Mouse (Mus musculus): ENCODE measurements around the gene Hlf.

The Hlf gene

GRCm38 (mm10) chr11:90370789-90371291, 19.9 kb downstream of the Hlf start:
- peak; percentile 35 for DNase-seq (ENCODE audit: low spot score)

- no peak for DNase-seq (ENCODE audit: low spot score)
Measured at GRCm38 (mm10) chr11:90370367-90370766, 20.3 kb downstream of the Hlf start.

- DNase-seq (ENCODE audit: low spot score) = peak; percentile 51
Measured at GRCm38 (mm10) chr11:90369605-90370004, 21.1 kb downstream of the Hlf start.

GRCm38 (mm10) chr11:90369115-90369514, 21.6 kb downstream of the Hlf start:
- no peak for DNase-seq (ENCODE audit: low spot score)

GRCm38 (mm10) chr11:90367894-90368860, 22.5 kb downstream of the Hlf start:
- DNase-seq (ENCODE audit: low spot score) = no peak

GRCm38 (mm10) chr11:90364865-90365264, 25.8 kb downstream of the Hlf start:
- no peak for DNase-seq (ENCODE audit: low spot score)

- no peak for DNase-seq (ENCODE audit: low spot score)
Measured at GRCm38 (mm10) chr11:90363821-90364497, 26.7 kb downstream of the Hlf start.

- DNase-seq (ENCODE audit: low spot score) = peak; percentile 55
Measured at GRCm38 (mm10) chr11:90363406-90363805, 27.3 kb downstream of the Hlf start.

- no peak for DNase-seq (ENCODE audit: low spot score)
Measured at GRCm38 (mm10) chr11:90360536-90360935, 30.2 kb downstream of the Hlf start.

GRCm38 (mm10) chr11:90358063-90358462, 32.6 kb downstream of the Hlf start:
- no peak for DNase-seq (ENCODE audit: low spot score)

- no peak for DNase-seq (ENCODE audit: low spot score)
Measured at GRCm38 (mm10) chr11:90357371-90357770, 33.3 kb downstream of the Hlf start.

- DNase-seq (ENCODE audit: low spot score) = no peak
Measured at GRCm38 (mm10) chr11:90356495-90357304, 34.0 kb downstream of the Hlf start.

GRCm38 (mm10) chr11:90356036-90356435, 34.7 kb downstream of the Hlf start:
- peak; percentile 40 for DNase-seq (ENCODE audit: low spot score)

- no peak for DNase-seq (ENCODE audit: low spot score)
Measured at GRCm38 (mm10) chr11:90355270-90355681, 35.4 kb downstream of the Hlf start.

GRCm38 (mm10) chr11:90352696-90353095, 38.0 kb downstream of the Hlf start:
- DNase-seq (ENCODE audit: low spot score) = no peak

GRCm38 (mm10) chr11:90350153-90350512, 40.6 kb downstream of the Hlf start:
- DNase-seq (ENCODE audit: low spot score) = no peak

- DNase-seq (ENCODE audit: low spot score) = no peak
Measured at GRCm38 (mm10) chr11:90349486-90350152, 41.1 kb downstream of the Hlf start.

- no peak for DNase-seq (ENCODE audit: low spot score)
Measured at GRCm38 (mm10) chr11:90347667-90348459, 42.8 kb downstream of the Hlf start.

- DNase-seq (ENCODE audit: low spot score) = no peak
Measured at GRCm38 (mm10) chr11:90345746-90346145, 44.9 kb downstream of the Hlf start.

- no peak for DNase-seq (ENCODE audit: low spot score)
Measured at GRCm38 (mm10) chr11:90342858-90343257, 47.8 kb downstream of the Hlf start.

GRCm38 (mm10) chr11:90342267-90342666, 48.4 kb downstream of the Hlf start:
- no peak for DNase-seq (ENCODE audit: low spot score)
